Mouse (Mus musculus): ENCODE data around the gene Gkap1. TPM values are rescaled to one million over a fixed set of nuclear protein-coding genes. Genes with fewer than 3 reads are reported as not detected.

Gene Gkap1
- polyA plus RNA-seq, 1 experiment from 2014 or later: 26.1 TPM

GRCm38 (mm10) chr13:58194908-58195307 lies 80.6 kb downstream of the Gkap1 start:
- no peak overlapping the region for H3K27ac ChIP-seq
- H3K4me1 ChIP-seq (replicated peaks): no peaks in the 10 kb centered on the region
- H3K4me3 ChIP-seq (replicated peaks): no peak overlapping the region
- no peaks in the 10 kb centered on the region for H3K27me3 ChIP-seq
- no peak overlapping the region for H3K9ac ChIP-seq (replicated peaks)
- 83% methylated on average over 3 of the region's 3 CpGs for WGBS
- ATAC-seq: no peak
- H3K9me3 ChIP-seq: no peaks in the 10 kb centered on the region
- peaks cover 58% of the 10 kb centered on the region for H3K36me3 ChIP-seq
- no peak overlapping the region for H3K4me2 ChIP-seq (replicated peaks)

GRCm38 (mm10) chr13:58193221-58193620 lies 82.3 kb downstream of the Gkap1 start:
- no peak for ATAC-seq
- H3K4me3 ChIP-seq (replicated peaks): no peak overlapping the region
- H3K27me3 ChIP-seq: no peaks in the 10 kb centered on the region
- H3K4me1 ChIP-seq (replicated peaks): no peaks in the 10 kb centered on the region
- no peak overlapping the region for H3K9ac ChIP-seq (replicated peaks)
- H3K27ac ChIP-seq: no peak overlapping the region
- no peak overlapping the region for H3K4me2 ChIP-seq (replicated peaks)
- no peaks in the 10 kb centered on the region for H3K9me3 ChIP-seq
- WGBS: 97% methylated on average over 3 of the region's 3 CpGs
- H3K36me3 ChIP-seq: peaks cover 63% of the 10 kb centered on the region

GRCm38 (mm10) chr13:58192146-58192545 lies 83.4 kb downstream of the Gkap1 start:
- no peaks in the 10 kb centered on the region for H3K27me3 ChIP-seq
- H3K9ac ChIP-seq (replicated peaks): no peak overlapping the region
- 0 out of 2 replicates have a peak, but pooled peaks cover 5% of the 10 kb centered on the region for H3K4me1 ChIP-seq (replicated peaks)
- WGBS: 92% methylated on average over 6 of the region's 6 CpGs
- H3K27ac ChIP-seq: no peak overlapping the region
- no peak overlapping the region for H3K4me2 ChIP-seq (replicated peaks)
- no peaks in the 10 kb centered on the region for H3K9me3 ChIP-seq
- ATAC-seq: no peak
- no peak overlapping the region for H3K4me3 ChIP-seq (replicated peaks)
- peaks cover 53% of the 10 kb centered on the region for H3K36me3 ChIP-seq

- Histone ChIP-seq H3K4me3 (replicated peaks) (no peak overlapping the region), H3K36me3 (peaks cover 53% of the 10 kb centered on the region), H3K4me1 (replicated peaks) (0 out of 2 replicates have a peak, but pooled peaks cover 5% of the 10 kb centered on the region), H3K9me3 (no peaks in the 10 kb centered on the region), H3K27me3 (no peaks in the 10 kb centered on the region), H3K9ac (replicated peaks) (no peak overlapping the region), H3K27ac (no peak overlapping the region), H3K4me2 (replicated peaks) (no peak overlapping the region)
- no peak for ATAC-seq
- WGBS: over 99% methylated on average over 14 of the region's 14 CpGs
Measured at GRCm38 (mm10) chr13:58191516-58191915, 84.0 kb downstream of the Gkap1 start.

GRCm38 (mm10) chr13:58189473-58189872 lies 86.0 kb downstream of the Gkap1 start:
- WGBS: 83% methylated on average over 5 of the region's 5 CpGs
- H3K4me2 ChIP-seq (replicated peaks): no peak overlapping the region
- H3K27ac ChIP-seq: no peak overlapping the region
- H3K4me1 ChIP-seq (replicated peaks): 0 out of 2 replicates have a peak, but pooled peaks cover 5% of the 10 kb centered on the region
- H3K27me3 ChIP-seq: no peaks in the 10 kb centered on the region
- no peak overlapping the region for H3K4me3 ChIP-seq (replicated peaks)
- no peak for ATAC-seq
- H3K9ac ChIP-seq (replicated peaks): no peak overlapping the region
- no peaks in the 10 kb centered on the region for H3K9me3 ChIP-seq
- H3K36me3 ChIP-seq: peaks cover 41% of the 10 kb centered on the region

- 64% methylated on average over 4 of the region's 4 CpGs for WGBS
- Histone ChIP-seq H3K27ac (no peak overlapping the region), H3K4me2 (replicated peaks) (no peak overlapping the region), H3K27me3 (no peaks in the 10 kb centered on the region), H3K9me3 (no peaks in the 10 kb centered on the region), H3K9ac (replicated peaks) (no peak overlapping the region), H3K4me1 (replicated peaks) (0 out of 2 replicates have a peak, but pooled peaks cover 5% of the 10 kb centered on the region), H3K4me3 (replicated peaks) (no peak overlapping the region), H3K36me3 (peaks cover 43% of the 10 kb centered on the region)
- no peak for ATAC-seq
Measured at GRCm38 (mm10) chr13:58188412-58188811, 87.1 kb downstream of the Gkap1 start.

GRCm38 (mm10) chr13:58187751-58188150 lies 87.7 kb downstream of the Gkap1 start:
- no peak for ATAC-seq

GRCm38 (mm10) chr13:58186281-58186680 lies 89.2 kb downstream of the Gkap1 start:
- no peaks in the 10 kb centered on the region for H3K9me3 ChIP-seq
- no peak overlapping the region for H3K9ac ChIP-seq (replicated peaks)
- ATAC-seq: no peak
- no peaks in the 10 kb centered on the region for H3K27me3 ChIP-seq
- 79% methylated on average over 8 of the region's 8 CpGs for WGBS
- peaks cover 42% of the 10 kb centered on the region for H3K36me3 ChIP-seq
- no peak overlapping the region for H3K27ac ChIP-seq
- H3K4me2 ChIP-seq (replicated peaks): no peak overlapping the region
- H3K4me3 ChIP-seq (replicated peaks): no peak overlapping the region
- H3K4me1 ChIP-seq (replicated peaks): 0 out of 2 replicates have a peak, but pooled peaks cover 5% of the 10 kb centered on the region

More at GRCm38 (mm10) chr13:58187751-58188150, 87.7 kb downstream of the Gkap1 start:
- 82% methylated on average over 3 of the region's 3 CpGs for WGBS
- 0 out of 2 replicates have a peak, but pooled peaks cover 5% of the 10 kb centered on the region for H3K4me1 ChIP-seq (replicated peaks)
- no peak overlapping the region for H3K9ac ChIP-seq (replicated peaks)
- no peaks in the 10 kb centered on the region for H3K9me3 ChIP-seq
- H3K4me2 ChIP-seq (replicated peaks): no peak overlapping the region
- H3K4me3 ChIP-seq (replicated peaks): no peak overlapping the region
- no peak overlapping the region for H3K27ac ChIP-seq
- no peaks in the 10 kb centered on the region for H3K27me3 ChIP-seq
- H3K36me3 ChIP-seq: peaks cover 46% of the 10 kb centered on the region

GRCm38 (mm10) chr13:58184111-58184510 lies 91.4 kb downstream of the Gkap1 start:
- WGBS: 80% methylated on average over 3 of the region's 3 CpGs
- H3K4me2 ChIP-seq (replicated peaks): no peak overlapping the region
- peaks cover 46% of the 10 kb centered on the region for H3K36me3 ChIP-seq
- no peaks in the 10 kb centered on the region for H3K9me3 ChIP-seq
- H3K9ac ChIP-seq (replicated peaks): no peak overlapping the region
- H3K27me3 ChIP-seq: no peaks in the 10 kb centered on the region
- 0 out of 2 replicates have a peak, but pooled peaks cover 5% of the 10 kb centered on the region for H3K4me1 ChIP-seq (replicated peaks)
- no peak for ATAC-seq
- no peak overlapping the region for H3K27ac ChIP-seq
- H3K4me3 ChIP-seq (replicated peaks): no peak overlapping the region

Small RNAs within 50 kb of the gene (microRNA-seq; reads per million reads assigned to microRNA genes)
- gene Mir6369: not detected

Other genes with a start within 250 kb of the Gkap1 start
- 8.9 and 9.6 TPM in 2 replicates for gene Klhl3, start 162.1 kb downstream of the Gkap1 start, polyA plus RNA-seq (2015; fragmentation: Nextera tagmentation; extraction: Ambion mirVana)
- 65.8 and 76.4 TPM in 2 replicates for gene Hnrnpa0, start 147.1 kb downstream of the Gkap1 start, polyA plus RNA-seq (2015; fragmentation: Nextera tagmentation; extraction: Ambion mirVana)
- 70.3 and 77.4 TPM in 2 replicates for gene Idnk, start 118.0 kb downstream of the Gkap1 start, polyA plus RNA-seq (2015; fragmentation: Nextera tagmentation; extraction: Ambion mirVana)
- 116 and 132 TPM in 2 replicates for gene Ubqln1, start 60.0 kb downstream of the Gkap1 start, polyA plus RNA-seq (2015; fragmentation: Nextera tagmentation; extraction: Ambion mirVana)
- 1.2 and 1.4 TPM in 2 replicates for gene Kif27, start 83.4 kb upstream of the Gkap1 start, polyA plus RNA-seq (2015; fragmentation: Nextera tagmentation; extraction: Ambion mirVana)
- gene 2210016F16Rik, start 109.5 kb upstream of the Gkap1 start, polyA plus RNA-seq (2015; fragmentation: Nextera tagmentation; extraction: Ambion mirVana): 23.6 and 24.0 TPM in 2 replicates
- gene Rmi1, start 126.5 kb upstream of the Gkap1 start, polyA plus RNA-seq (2015; fragmentation: Nextera tagmentation; extraction: Ambion mirVana): 23.4 and 26.0 TPM in 2 replicates
- gene Hnrnpk, start 127.6 kb upstream of the Gkap1 start, polyA plus RNA-seq (2015; fragmentation: Nextera tagmentation; extraction: Ambion mirVana): 1,943 and 2,055 TPM in 2 replicates